Mouse (Mus musculus) lung, embryonic 15.5 days (tissue): Measurements from ENCODE around the gene Olfr203. TPM values are rescaled to one million over a fixed set of nuclear protein-coding genes. Genes with fewer than 3 reads are reported as not detected.
"Not testable (repeated sequence)": the region's sequence is repeated elsewhere in the genome, so short reads cannot be mapped to it uniquely, and the experiment has no call there.

Experiments used
- ATAC-seq: fragments of 200-750 bp; cut with Nextera tagmentation; 2 replicates; pipeline ENCODE4 v1.8.0; 2017; ENCODE audit warnings: moderate number of reproducible peaks, borderline replicate concordance; ENCODE audit not compliant: low FRiP score, low TSS enrichment; ENCODE audit errors: extremely low read depth
- H3K27ac ChIP-seq: fragments of 300-500 bp; sonication (generic); 2 replicates; pipeline ENCODE4 v1.5.1; 2015; ENCODE audit warnings: moderate library complexity, mild to moderate bottlenecking, inconsistent platforms
- H3K27me3 ChIP-seq: fragments of 300-500 bp; sonication (generic); 2 replicates; pipeline ENCODE4 v1.6.1; 2015; ENCODE audit warnings: inconsistent platforms
- H3K36me3 ChIP-seq: fragments of 300-500 bp; sonication (generic); 2 replicates; pipeline ENCODE4 v1.6.1; 2015; ENCODE audit warnings: inconsistent platforms
- H3K4me1 ChIP-seq: fragments of 300-500 bp; sonication (generic); 2 replicates; pipeline ENCODE4 v1.6.1; 2015; ENCODE audit warnings: inconsistent platforms
- H3K4me2 ChIP-seq: fragments of 300-500 bp; sonication (generic); 2 replicates; pipeline ENCODE4 v1.6.1; 2015; ENCODE audit warnings: inconsistent platforms, mild to moderate bottlenecking, moderate library complexity
- H3K4me3 ChIP-seq: fragments of 300-500 bp; sonication (generic); 2 replicates; pipeline ENCODE4 v1.5.1; 2015; ENCODE audit warnings: mild to moderate bottlenecking, inconsistent platforms
- H3K9ac ChIP-seq: fragments of 300-500 bp; sonication (generic); 2 replicates; pipeline ENCODE4 v1.6.1; 2015; ENCODE audit warnings: inconsistent platforms
- H3K9me3 ChIP-seq: fragments of 300-500 bp; sonication (generic); 2 replicates; pipeline ENCODE4 v1.6.1; 2016; ENCODE audit warnings: inconsistent platforms
- WGBS: fragments of 180-500 bp; shearing (Covaris S2); methylation state at CpG from one replicate; pipeline ENCODE4 v1.1.7; 2015; 5-methylcytosine and 5-hydroxymethylcytosine counted together
- polyA plus RNA-seq: library from polyadenylated mRNA; unstranded; fragments of >200 nt; fragmentation: Nextera tagmentation; extraction: Ambion mirVana; gene quantifications from 2 replicates; pipeline ENCODE4 v1.2.1, GENCODE M21; 2015

Olfr203 gene
- not detected in 2 replicates for polyA plus RNA-seq

GRCm38 (mm10) chr16:59298581-59298980, at the start of gene Olfr203:
Gene Olfr203, plus strand, starts transcription at chr16:59298881.
- H3K9ac ChIP-seq = no peak within 1 kb of the TSS
- no peaks in the 10 kb centered on the region for H3K27me3 ChIP-seq
- no peak for ATAC-seq
- no peaks in the 10 kb centered on the region for H3K4me1 ChIP-seq
- H3K27ac ChIP-seq = no peak within 1 kb of the TSS
- H3K9me3 ChIP-seq = no peaks in the 10 kb centered on the region
- H3K4me3 ChIP-seq = no peak within 1 kb of the TSS
- WGBS = 81% methylated on average over 2 of the region's 2 CpGs
- H3K4me2 ChIP-seq = no peak within 1 kb of the TSS
- no peaks in the 10 kb centered on the region for H3K36me3 ChIP-seq

- H3K4me3 ChIP-seq = no peak overlapping the region
- no peaks in the 10 kb centered on the region for H3K4me1 ChIP-seq
- 80% methylated on average over 17 of the region's 17 CpGs for WGBS
- H3K4me2 ChIP-seq = no peak overlapping the region
- no peak overlapping the region for H3K9ac ChIP-seq
- H3K9me3 ChIP-seq = no peaks in the 10 kb centered on the region
- H3K27me3 ChIP-seq = no peaks in the 10 kb centered on the region
- no peaks in the 10 kb centered on the region for H3K36me3 ChIP-seq
- no peak overlapping the region for H3K27ac ChIP-seq
- ATAC-seq = no peak
These were observed 49.0 kb upstream of the Olfr203 start for GRCm38 (mm10) chr16:59249684-59250083.

- H3K4me3 ChIP-seq, H3K9ac ChIP-seq, H3K27ac ChIP-seq, H3K4me1 ChIP-seq, ATAC-seq, H3K9me3 ChIP-seq, H3K4me2 ChIP-seq, H3K27me3 ChIP-seq, H3K36me3 ChIP-seq: not testable (repeated sequence)
- 68% methylated on average over 4 of the region's 4 CpGs for whole genome bisulfite sequencing
These were observed 29.6 kb upstream of the Olfr203 start for GRCm38 (mm10) chr16:59269097-59269496.

GRCm38 (mm10) chr16:59272532-59272931, 26.1 kb upstream of the Olfr203 start, which contains the start of gene Olfr201:
Gene Olfr201, minus strand, starts transcription at chr16:59272632.
- not testable (repeated sequence) for H3K27ac ChIP-seq, ATAC-seq, H3K4me2 ChIP-seq, H3K9ac ChIP-seq, H3K27me3 ChIP-seq, H3K4me3 ChIP-seq, H3K36me3 ChIP-seq, H3K4me1 ChIP-seq, H3K9me3 ChIP-seq
- 82% methylated on average over 4 of the region's 4 CpGs for WGBS

- no peaks in the 10 kb centered on the region for H3K4me1 ChIP-seq
- ATAC-seq = no peak
- no peak overlapping the region for H3K4me2 ChIP-seq
- H3K4me3 ChIP-seq = no peak overlapping the region
- H3K9ac ChIP-seq = no peak overlapping the region
- H3K27ac ChIP-seq = no peak overlapping the region
- no peaks in the 10 kb centered on the region for H3K9me3 ChIP-seq
- no peaks in the 10 kb centered on the region for H3K36me3 ChIP-seq
- WGBS = 48% methylated on average over 3 of the region's 3 CpGs
- no peaks in the 10 kb centered on the region for H3K27me3 ChIP-seq
These were observed 18.1 kb upstream of the Olfr203 start for GRCm38 (mm10) chr16:59280542-59280941.

GRCm38 (mm10) chr16:59283476-59283875, 15.2 kb upstream of the Olfr203 start:
- Histone ChIP-seq H3K9ac (no peak overlapping the region), H3K36me3 (no peaks in the 10 kb centered on the region), H3K4me2 (no peak overlapping the region), H3K4me3 (no peak overlapping the region), H3K9me3 (no peaks in the 10 kb centered on the region), H3K27me3 (no peaks in the 10 kb centered on the region), H3K27ac (no peak overlapping the region), H3K4me1 (no peaks in the 10 kb centered on the region)
- 26% methylated on average over 1 of the region's 1 CpGs for WGBS
- no peak for ATAC-seq

GRCm38 (mm10) chr16:59286693-59287092, 12.0 kb upstream of the Olfr203 start, which contains the start of gene Olfr202:
Gene Olfr202, minus strand, starts transcription at chr16:59286793.
- no peaks in the 10 kb centered on the region for H3K9me3 ChIP-seq
- H3K9ac ChIP-seq = no peak within 1 kb of the TSS
- H3K4me3 ChIP-seq = no peak within 1 kb of the TSS
- H3K4me2 ChIP-seq = no peak within 1 kb of the TSS
- H3K4me1 ChIP-seq = no peaks in the 10 kb centered on the region
- no peak for ATAC-seq
- WGBS = 74% methylated on average over 1 of the region's 1 CpGs
- H3K36me3 ChIP-seq = no peaks in the 10 kb centered on the region
- no peak within 1 kb of the TSS for H3K27ac ChIP-seq
- H3K27me3 ChIP-seq = no peaks in the 10 kb centered on the region

GRCm38 (mm10) chr16:59287576-59287975, 11.1 kb upstream of the Olfr203 start:
- WGBS = 76% methylated on average over 9 of the region's 9 CpGs
- H3K9me3 ChIP-seq, H3K4me2 ChIP-seq, H3K27ac ChIP-seq, H3K27me3 ChIP-seq, H3K4me3 ChIP-seq, H3K36me3 ChIP-seq, ATAC-seq, H3K4me1 ChIP-seq, H3K9ac ChIP-seq: not testable (repeated sequence)

- no peaks in the 10 kb centered on the region for H3K27me3 ChIP-seq
- no peaks in the 10 kb centered on the region for H3K4me1 ChIP-seq
- H3K36me3 ChIP-seq = no peaks in the 10 kb centered on the region
- no peaks in the 10 kb centered on the region for H3K9me3 ChIP-seq
- H3K4me2 ChIP-seq = no peak within 1 kb of the TSS
- no peak for ATAC-seq
- no peak within 1 kb of the TSS for H3K9ac ChIP-seq
- no peak within 1 kb of the TSS for H3K4me3 ChIP-seq
- H3K27ac ChIP-seq = no peak within 1 kb of the TSS
These were observed 19.5 kb downstream of the Olfr203 start, which contains the start of gene Olfr204 for GRCm38 (mm10) chr16:59318148-59318547. Gene Olfr204, minus strand, starts transcription at chr16:59318248.

- not testable (repeated sequence) for H3K4me1 ChIP-seq, H3K27me3 ChIP-seq, H3K27ac ChIP-seq, H3K4me3 ChIP-seq, H3K4me2 ChIP-seq, H3K9me3 ChIP-seq, ATAC-seq, H3K36me3 ChIP-seq, H3K9ac ChIP-seq
- 39% methylated on average over 1 of the region's 1 CpGs for WGBS
These were observed 24.6 kb downstream of the Olfr203 start for GRCm38 (mm10) chr16:59323262-59323661.

GRCm38 (mm10) chr16:59331038-59331437, 32.4 kb downstream of the Olfr203 start, which contains the start of gene Olfr205:
Gene Olfr205, minus strand, starts transcription at chr16:59331138.
- Histone ChIP-seq H3K36me3 (no peaks in the 10 kb centered on the region), H3K4me2 (no peak within 1 kb of the TSS), H3K27me3 (no peaks in the 10 kb centered on the region), H3K4me1 (no peaks in the 10 kb centered on the region), H3K9me3 (no peaks in the 10 kb centered on the region), H3K27ac (no peak within 1 kb of the TSS), H3K9ac (no peak within 1 kb of the TSS), H3K4me3 (no peak within 1 kb of the TSS)
- no peak for ATAC-seq

- no peaks in the 10 kb centered on the region for H3K36me3 ChIP-seq
- ATAC-seq = no peak
- 83% methylated on average over 1 of the region's 1 CpGs for WGBS
- H3K9ac ChIP-seq = no peak within 1 kb of the TSS
- H3K4me2 ChIP-seq = no peak within 1 kb of the TSS
- no peaks in the 10 kb centered on the region for H3K4me1 ChIP-seq
- no peaks in the 10 kb centered on the region for H3K9me3 ChIP-seq
- H3K4me3 ChIP-seq = no peak within 1 kb of the TSS
- H3K27me3 ChIP-seq = no peaks in the 10 kb centered on the region
- no peak within 1 kb of the TSS for H3K27ac ChIP-seq
These were observed 50.5 kb downstream of the Olfr203 start, which contains the start of gene Olfr206 for GRCm38 (mm10) chr16:59349146-59349545. Gene Olfr206, minus strand, starts transcription at chr16:59349246.
